Mouse (Mus musculus): Measurements from ENCODE around the gene P2ry14. TPM values are rescaled to one million over a fixed set of nuclear protein-coding genes. Genes with fewer than 3 reads are reported as not detected.

Gene P2ry14
- polyA plus RNA-seq (2014; fragmentation: Illumina TruSeq; extraction: RNeasy Lipid Tissue Mini Kit (QIAGEN cat#74804); ENCODE audit: low read depth, low replicate concordance), result 9.2 TPM

GRCm38 (mm10) chr3:59153424-59153823 lies at the start of gene P2ry14:
Gene P2ry14, minus strand, starts transcription at chr3:59153618.

GRCm38 (mm10) chr3:59194938-59195337 lies 41.5 kb upstream of the P2ry14 start, which contains the start of gene Gpr87:
Gene Gpr87, minus strand, starts transcription at chr3:59195104.

GRCm38 (mm10) chr3:59101218-59101986 lies 52.0 kb downstream of the P2ry14 start, which contains the start of gene Gpr171:
Gene Gpr171, minus strand, starts transcription at chr3:59101821.

Other genes starting within 250 kb of the P2ry14 start
- 1.4 TPM for gene Med12l, start 147.8 kb downstream of the P2ry14 start, polyA plus RNA-seq (2014; fragmentation: Illumina TruSeq; extraction: RNeasy Lipid Tissue Mini Kit (QIAGEN cat#74804); ENCODE audit: low read depth, low replicate concordance)
- gene Gpr171, start 51.8 kb downstream of the P2ry14 start, polyA plus RNA-seq (2014; fragmentation: Illumina TruSeq; extraction: RNeasy Lipid Tissue Mini Kit (QIAGEN cat#74804); ENCODE audit: low read depth, low replicate concordance), result 0.20 TPM
- not detected for gene Gpr87, start 41.5 kb upstream of the P2ry14 start, polyA plus RNA-seq (2014; fragmentation: Illumina TruSeq; extraction: RNeasy Lipid Tissue Mini Kit (QIAGEN cat#74804); ENCODE audit: low read depth, low replicate concordance)
- 0.61 TPM for gene P2ry13, start 57.3 kb upstream of the P2ry14 start, polyA plus RNA-seq (2014; fragmentation: Illumina TruSeq; extraction: RNeasy Lipid Tissue Mini Kit (QIAGEN cat#74804); ENCODE audit: low read depth, low replicate concordance)
- gene P2ry12, start 109.3 kb upstream of the P2ry14 start, polyA plus RNA-seq (2014; fragmentation: Illumina TruSeq; extraction: RNeasy Lipid Tissue Mini Kit (QIAGEN cat#74804); ENCODE audit: low read depth, low replicate concordance), result 0.97 TPM
- gene Igsf10, start 190.8 kb upstream of the P2ry14 start, polyA plus RNA-seq (2014; fragmentation: Illumina TruSeq; extraction: RNeasy Lipid Tissue Mini Kit (QIAGEN cat#74804); ENCODE audit: low read depth, low replicate concordance), result 1.1 TPM